Comparison of ENCODE assay signal across 12 mouse cellular contexts in genomic region chr2:11765694-11766093, GRCm38 (mm10). TPM values are rescaled to one million over a fixed set of nuclear protein-coding genes. Genes with fewer than 3 reads are reported as not detected.
DNase-seq lines count a peak whose midpoint lies in the region; ATAC-seq and TF ChIP-seq lines count a peak whose summit lies in the region.
"Had no signal": no experiment of that assay in that cellular context is flagged by ENCODE, and none has a peak within 500 bp of the region (broad histone marks: within the 10 kb centered on the region; RNA-seq: fewer than 3 reads in every experiment).

No protein-coding gene starts in this region.

- 63% methylated on average over 4 of the region's 4 CpGs for WGBS in lung, postnatal 0 days
- WGBS in heart, embryonic 15.5 days: 56% methylated on average over 4 of the region's 4 CpGs
- WGBS in embryonic facial prominence, embryonic 10.5 days: 93% methylated on average over 4 of the region's 4 CpGs

- H3K4me2 ChIP-seq in lung, postnatal 0 days (replicated peaks; ENCODE audit: low read depth, low read length): no peak overlapping the region
- H3K4me2 ChIP-seq in heart, embryonic 15.5 days: no peak overlapping the region
- H3K4me2 ChIP-seq: limb, embryonic 12.5 days; midbrain, embryonic 12.5 days had no signal

- no peaks in the 10 kb centered on the region for H3K9me3 ChIP-seq in lung, postnatal 0 days (ENCODE audit: low read length)
- H3K9me3 ChIP-seq in heart, embryonic 15.5 days (replicated peaks): no peaks in the 10 kb centered on the region
- H3K9me3 ChIP-seq in embryonic facial prominence, embryonic 10.5 days: no peaks in the 10 kb centered on the region
- H3K9me3 ChIP-seq: limb, embryonic 12.5 days; midbrain, embryonic 12.5 days had no signal

- peaks cover 32% of the 10 kb centered on the region for H3K36me3 ChIP-seq in lung, postnatal 0 days (ENCODE audit: insufficient read depth, low read length)
- H3K36me3 ChIP-seq in heart, embryonic 15.5 days: peaks cover 85% of the 10 kb centered on the region
- peaks cover 91% of the 10 kb centered on the region for H3K36me3 ChIP-seq in embryonic facial prominence, embryonic 10.5 days (replicated peaks)

- no peaks in the 10 kb centered on the region for H3K27me3 ChIP-seq in lung, postnatal 0 days (replicated peaks; ENCODE audit: insufficient read depth, low read length)
- no peaks in the 10 kb centered on the region for H3K27me3 ChIP-seq in heart, embryonic 15.5 days
- H3K27me3 ChIP-seq in embryonic facial prominence, embryonic 10.5 days (replicated peaks; ENCODE audit: low read depth, poor library complexity, severe bottlenecking): no peaks in the 10 kb centered on the region
- H3K27me3 ChIP-seq: limb, embryonic 12.5 days; midbrain, embryonic 12.5 days had no signal

- no peaks in the 10 kb centered on the region for H3K4me1 ChIP-seq in lung, postnatal 0 days (ENCODE audit: insufficient read depth, low read depth, low read length)
- H3K4me1 ChIP-seq in heart, embryonic 15.5 days (replicated peaks): peaks cover 7% of the 10 kb centered on the region; the same call in 1 of the 2 replicates
- no peaks in the 10 kb centered on the region for H3K4me1 ChIP-seq in embryonic facial prominence, embryonic 10.5 days
- H3K4me1 ChIP-seq: limb, embryonic 12.5 days; midbrain, embryonic 12.5 days had no signal

- H3K27ac ChIP-seq in lung, postnatal 0 days (ENCODE audit: low read length): no peak overlapping the region; the same call in 1 of the 2 replicates
- H3K27ac ChIP-seq in heart, embryonic 15.5 days: no peak overlapping the region
- no peak overlapping the region for H3K27ac ChIP-seq in embryonic facial prominence, embryonic 10.5 days (replicated peaks)
- H3K27ac ChIP-seq: limb, embryonic 12.5 days; midbrain, embryonic 12.5 days had no signal

- H3K4me3 ChIP-seq in lung, postnatal 0 days (ENCODE audit: low read depth, low read length): no peak overlapping the region
- H3K4me3 ChIP-seq in heart, embryonic 15.5 days: no peak overlapping the region
- no peak overlapping the region for H3K4me3 ChIP-seq in embryonic facial prominence, embryonic 10.5 days
- H3K4me3 ChIP-seq: limb, embryonic 12.5 days; midbrain, embryonic 12.5 days had no signal

- DNase-seq in gastrocnemius, adult 18-20 months (ENCODE audit: low spot score): peak; percentile 37
- DNase-seq in gastrocnemius, postnatal 4 days (ENCODE audit: low spot score in 2 of 2): no peak
- peak; percentile 80 for DNase-seq in lung, postnatal 0 days (ENCODE audit: low spot score)
- DNase-seq in lung, postnatal 14 days: no peak
- DNase-seq in lung, postnatal 4 days: peak; percentile 19 to 52
- DNase-seq in embryonic facial prominence, embryonic 10.5 days (ENCODE audit: low spot score): no peak
- no peak for DNase-seq in liver
- DNase-seq: B cell, adult 2 months; kidney, adult 18-20 months had no signal

- no peak overlapping the region for H3K9ac ChIP-seq in lung, postnatal 0 days (replicated peaks; ENCODE audit: low read depth)
- no peak overlapping the region for H3K9ac ChIP-seq in heart, embryonic 15.5 days
- H3K9ac ChIP-seq: limb, embryonic 12.5 days; midbrain, embryonic 12.5 days had no signal

- ATAC-seq in lung, postnatal 0 days: peak; percentile 90
- 0 out of 2 replicates have a peak, but pooled peaks have one; percentile 18 for ATAC-seq in heart, embryonic 15.5 days (replicated peaks; ENCODE audit: insufficient number of reproducible peaks, insufficient read depth, low FRiP score, low read depth)

- TF ChIP-seq CTCF in lung, postnatal 0 days (IDR thresholded peaks at IDR 0.05): no peak

- TF ChIP-seq EP300 in lung, postnatal 0 days (IDR thresholded peaks at IDR 0.05): peak; percentile 30; the same call in 1 of the 2 replicates

RNA-seq across cellular contexts. Expression of gene Fbh1, which starts 11.7 kb away (rescaled TPM):
- total RNA-seq in gastrocnemius, adult 18-20 months (2021): 10 to 100 TPM; 19.3 to 19.5 TPM
- 10 to 100 TPM; 62.3 to 70.9 TPM for total RNA-seq in gastrocnemius, postnatal 4 days (2021)
- polyA plus RNA-seq in lung, postnatal 0 days (2015; fragmentation: Nextera tagmentation; extraction: Ambion mirVana): 65.0 and 70.4 TPM in 2 replicates
- polyA plus RNA-seq in heart, embryonic 15.5 days (2015; fragmentation: Nextera tagmentation; extraction: Ambion mirVana): 97.6 and 108 TPM in 2 replicates
- 114 and 115 TPM in 2 replicates for polyA plus RNA-seq in embryonic facial prominence, embryonic 10.5 days (2016; fragmentation: Nextera tagmentation; extraction: Ambion mirVana)

RNA-seq across cellular contexts. Expression of gene Ankrd16, which starts 12.0 kb away (rescaled TPM):
- total RNA-seq in gastrocnemius, adult 18-20 months (2021): 10 to 100 TPM; 20.9 to 22.1 TPM
- total RNA-seq in gastrocnemius, postnatal 4 days (2021): 10 to 100 TPM; 38.2 to 50.2 TPM
- polyA plus RNA-seq in lung, postnatal 0 days (2015; fragmentation: Nextera tagmentation; extraction: Ambion mirVana): 25.4 and 30.3 TPM in 2 replicates
- polyA plus RNA-seq in heart, embryonic 15.5 days (2015; fragmentation: Nextera tagmentation; extraction: Ambion mirVana): 26.7 and 37.9 TPM in 2 replicates
- 47.2 and 51.6 TPM in 2 replicates for polyA plus RNA-seq in embryonic facial prominence, embryonic 10.5 days (2016; fragmentation: Nextera tagmentation; extraction: Ambion mirVana)

Comparison
In these comparisons a context has a peak if more than half of its experiments do, and no peak if none do; other contexts are left out.
1. DNase-seq: peak in gastrocnemius, adult 18-20 months (single experiment), lung, postnatal 0 days (single experiment) and lung, postnatal 4 days (2 of 2); none in gastrocnemius, postnatal 4 days (0 of 2), lung, postnatal 14 days (single experiment), embryonic facial prominence, embryonic 10.5 days (single experiment) and liver (single experiment).